Mouse (Mus musculus) ES-E14 (cell line): ENCODE data around the gene Wdr54. TPM values are rescaled to one million over a fixed set of nuclear protein-coding genes. Genes with fewer than 3 reads are reported as not detected.

Source experiments
- DNase-seq: peaks from one replicate; pipeline ENCODE4 v3.0.0-alpha.2; 2013; ENCODE audit warnings: low read depth, low spot score
- H3K27ac ChIP-seq: 2 replicates; pipeline ENCODE4 v1.5.1; 2012; ENCODE audit warnings: low read depth, mild to moderate bottlenecking, low read length, moderate library complexity, mixed read lengths; ENCODE audit not compliant: poor library complexity, insufficient read depth, severe bottlenecking
- H3K36me3 ChIP-seq: 2 replicates; pipeline ENCODE4 v1.6.1; 2012; ENCODE audit warnings: mild to moderate bottlenecking, low read length, moderate library complexity, mixed read lengths; ENCODE audit not compliant: control insufficient read depth, poor library complexity, insufficient read depth, severe bottlenecking
- H3K4me1 ChIP-seq, 2 experiments: fragments of 150-350 bp in 1 of 2; sonication (generic) in 1 of 2; 2 replicates each; pipeline ENCODE4 v1.6.1; 2012; ENCODE audit warnings: low read length in 2 of 2, mild to moderate bottlenecking in 1 of 2, mixed read lengths in 1 of 2; ENCODE audit not compliant: control insufficient read depth in 2 of 2, insufficient read depth in 2 of 2, poor library complexity in 1 of 2
- H3K4me3 ChIP-seq, 2 experiments: fragments of 150-350 bp in 1 of 2; sonication (generic) in 1 of 2; 2 replicates each; pipeline ENCODE4 v1.5.1; 2012; ENCODE audit warnings: low read length in 2 of 2, low read depth in 1 of 2, mild to moderate bottlenecking in 1 of 2, mixed read lengths in 1 of 2; ENCODE audit not compliant: insufficient read depth in 1 of 2, poor library complexity in 1 of 2, severe bottlenecking in 1 of 2
- H3K9ac ChIP-seq: 2 replicates; pipeline ENCODE4 v1.6.1; 2012; ENCODE audit warnings: low read depth, mild to moderate bottlenecking, low read length, mixed read lengths; ENCODE audit not compliant: poor library complexity, insufficient read depth, severe bottlenecking
- H3K9me3 ChIP-seq: fragments of 150-350 bp; sonication (generic); 2 replicates; pipeline ENCODE4 v1.6.1; 2012; ENCODE audit warnings: low read depth, mild to moderate bottlenecking, low read length; ENCODE audit not compliant: control insufficient read depth, insufficient read depth
- CHD2 ChIP-seq: IDR thresholded peaks from 2 replicates; pipeline ENCODE4 v1.6.1; 2014; ENCODE audit warnings: mild to moderate bottlenecking, low read depth, low read length, inconsistent platforms
- HCFC1 ChIP-seq: IDR thresholded peaks from 2 replicates; pipeline ENCODE4 v1.6.1; 2012; ENCODE audit warnings: low read length, inconsistent platforms, borderline replicate concordance; ENCODE audit not compliant: insufficient read depth
- MAFK ChIP-seq: IDR thresholded peaks from 2 replicates; pipeline ENCODE4 v1.6.1; 2014; ENCODE audit warnings: mild to moderate bottlenecking, low read depth, low read length, inconsistent platforms; ENCODE audit not compliant: insufficient read depth
- ZC3H11A ChIP-seq: IDR thresholded peaks from 2 replicates; pipeline ENCODE4 v1.6.1; 2012; ENCODE audit warnings: low read depth, mild to moderate bottlenecking, inconsistent platforms, low read length, borderline replicate concordance
- ZNF384 ChIP-seq: IDR thresholded peaks from 2 replicates; pipeline ENCODE4 v1.6.1; 2012; ENCODE audit warnings: low read depth, low read length, inconsistent platforms
- in situ Hi-C, 2 experiments: fragments of 600-800 bp; cut with MboI; formaldehyde crosslinking; loops; one replicate each; pipeline ENCODE4 v1.15.1; 2025; ENCODE audit warnings: low sequenced_read_pairs in 2 of 2, inconsistent platforms in 1 of 2; ENCODE audit not compliant: unreplicated experiment in 2 of 2
- total RNA-seq: library from RNA; depleted of rRNA; stranded (reverse); fragments of 300-350 nt; gene quantifications from 2 replicates; pipeline ENCODE4 v1.2.3, GENCODE M21; 2012; rRNA removed

Gene Wdr54
- total RNA-seq, 1 experiment, result 3.7 TPM

DNA sequence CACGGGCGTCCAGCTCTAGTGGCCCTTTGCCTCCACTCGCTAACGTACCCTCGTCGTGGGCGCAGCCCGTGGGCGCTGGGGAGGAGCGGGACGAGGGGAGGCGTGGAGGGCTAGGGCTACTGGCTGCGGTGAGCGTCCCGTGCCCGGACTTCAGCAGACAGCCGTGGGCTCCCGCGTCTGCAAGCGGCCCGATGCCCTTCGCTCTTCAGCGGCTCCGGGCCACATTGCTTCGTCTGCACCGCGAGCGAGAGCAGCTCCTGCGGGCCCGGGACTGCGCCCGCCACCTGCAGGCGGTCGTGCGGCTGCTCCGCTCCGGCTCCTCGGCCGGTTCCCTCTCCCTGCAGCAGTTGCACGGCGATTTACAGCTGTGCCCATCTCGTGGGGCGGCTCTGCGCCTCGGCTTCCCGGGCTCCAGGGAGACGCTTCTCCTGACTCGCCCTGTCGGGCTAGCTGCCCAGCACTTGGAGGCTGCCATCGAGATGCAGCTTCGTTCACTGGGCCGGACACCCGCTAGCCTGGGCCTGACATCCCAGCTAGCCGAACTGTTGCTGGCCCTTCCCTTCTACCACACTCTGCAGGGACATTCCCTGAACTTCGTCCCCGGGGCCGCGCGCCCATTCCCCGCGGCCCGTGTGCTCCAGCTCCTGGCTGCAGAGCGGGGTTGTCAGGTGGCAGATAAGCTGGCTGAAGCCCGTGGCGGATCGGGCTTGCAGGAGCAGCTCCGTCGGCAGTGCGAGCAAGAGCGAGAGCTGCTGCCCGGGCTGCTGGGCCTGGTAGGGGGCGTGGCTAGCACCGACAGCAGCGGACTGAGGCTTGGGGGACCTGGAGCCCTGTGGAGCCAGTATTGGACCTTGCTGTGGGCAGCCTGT, 54.3 kb downstream of the Wdr54 start:
- H3K9ac ChIP-seq, result peak overlapping the region; percentile 76
- in situ Hi-C loops, result no loop called here
- H3K36me3 ChIP-seq, result no peaks in the 10 kb centered on the region
- no peaks in the 10 kb centered on the region for H3K9me3 ChIP-seq
- H3K4me1 ChIP-seq, result no peaks in the 10 kb centered on the region
- H3K27ac ChIP-seq, result no peak overlapping the region
- TF ChIP-seq MAFK, result no peak
- TF ChIP-seq ZNF384, result no peak
- TF ChIP-seq CHD2, result no peak
- no peak for TF ChIP-seq ZC3H11A
- no peak for TF ChIP-seq HCFC1
- no peak for DNase-seq
- H3K4me3 ChIP-seq, result peak overlapping the region; percentile 79 to 83

DNA sequence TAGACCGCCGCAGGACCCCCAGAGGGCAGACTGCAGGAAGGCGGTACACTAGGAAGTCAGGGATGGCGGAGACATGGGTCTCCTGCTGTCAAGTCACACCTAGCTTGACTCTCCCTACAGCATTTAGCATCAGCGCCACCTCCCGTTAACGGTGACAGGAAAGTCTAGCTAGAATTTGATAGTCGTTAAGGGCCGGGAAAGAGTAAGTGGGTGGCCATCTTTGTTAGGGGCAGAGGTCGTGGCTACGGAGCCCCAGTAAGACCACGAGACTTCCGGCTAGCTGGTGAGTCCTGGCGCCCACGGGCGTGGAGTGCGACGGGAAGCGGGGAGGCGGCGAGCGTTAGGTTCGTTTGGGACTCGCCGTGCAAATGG, 54.9 kb downstream of the Wdr54 start, which contains the start of the genes Ccdc142 and Gm42688:
Gene Ccdc142 (plus strand): TSS at position 286 of the 372 bp plus-strand sequence.
Gene Gm42688 (plus strand): TSS at position 302 of the 372 bp plus-strand sequence.
- no peak within 1 kb of the TSS for H3K27ac ChIP-seq
- no peaks in the 10 kb centered on the region for H3K4me1 ChIP-seq
- H3K36me3 ChIP-seq, result no peaks in the 10 kb centered on the region
- no peak for TF ChIP-seq ZNF384
- 0 out of 2 replicates have a peak, but pooled peaks have one; percentile 47 for TF ChIP-seq CHD2
- TF ChIP-seq MAFK, result no peak
- peak; percentile 87 for TF ChIP-seq HCFC1
- no peak for TF ChIP-seq ZC3H11A
- peak within 1 kb of the TSS; percentile 79 to 83 for H3K4me3 ChIP-seq
- DNase-seq, result peak; percentile 80
- in situ Hi-C loops, result no loop called here
- peak within 1 kb of the TSS; percentile 76 for H3K9ac ChIP-seq
- H3K9me3 ChIP-seq, result no peaks in the 10 kb centered on the region

Other genes with a start within 250 kb of the Wdr54 start
- gene Sema4f, start 216.6 kb downstream of the Wdr54 start, total RNA-seq, result 2.3 and 3.5 TPM in 2 replicates
- 5.7 and 6.8 TPM in 2 replicates for gene M1ap, start 209.5 kb downstream of the Wdr54 start, total RNA-seq
- gene Dok1, start 122.9 kb downstream of the Wdr54 start, total RNA-seq, result 8.5 and 14.9 TPM in 2 replicates
- 2.3 and 3.4 TPM in 2 replicates for gene Loxl3, start 122.2 kb downstream of the Wdr54 start, total RNA-seq
- gene Aup1, start 101.9 kb downstream of the Wdr54 start, total RNA-seq, result 152 and 242 TPM in 2 replicates
- gene Htra2, start 101.1 kb downstream of the Wdr54 start, total RNA-seq, result 66.8 and 80.3 TPM in 2 replicates
- 3.7 and 5.6 TPM in 2 replicates for gene Dqx1, start 98.6 kb downstream of the Wdr54 start, total RNA-seq
- 0.58 TPM in 1 of 2 replicates, not detected in the other for gene Tlx2, start 86.1 kb downstream of the Wdr54 start, total RNA-seq
- gene Pcgf1, start 78.5 kb downstream of the Wdr54 start, total RNA-seq, result 12.7 and 14.7 TPM in 2 replicates
- gene Lbx2, start 70.0 kb downstream of the Wdr54 start, total RNA-seq, result 0.42 and 0.62 TPM in 2 replicates
- gene Ccdc142, start 54.8 kb downstream of the Wdr54 start, total RNA-seq, result 4.6 and 4.7 TPM in 2 replicates
- gene Gm42688, start 54.8 kb downstream of the Wdr54 start, total RNA-seq, result 1.3 and 1.8 TPM in 2 replicates
- 50.5 and 53.9 TPM in 2 replicates for gene Mrpl53, start 47.4 kb downstream of the Wdr54 start, total RNA-seq
- 42.3 and 92.6 TPM in 2 replicates for gene Mogs, start 40.9 kb downstream of the Wdr54 start, total RNA-seq
- gene Wbp1, start 34.8 kb downstream of the Wdr54 start, total RNA-seq, result 47.5 and 63.8 TPM in 2 replicates
- gene Ino80b, start 31.0 kb downstream of the Wdr54 start, total RNA-seq, result 19.2 and 21.2 TPM in 2 replicates
- 20.0 and 32.4 TPM in 2 replicates for gene Rtkn, start 20.9 kb downstream of the Wdr54 start, total RNA-seq
- 0.31 and 0.53 TPM in 2 replicates for gene 1700003E16Rik, start within 50 bp of the Wdr54 start, total RNA-seq
- gene Dctn1, start 9.5 kb upstream of the Wdr54 start, total RNA-seq, result 40.6 and 41.7 TPM in 2 replicates
- 100 and 104 TPM in 2 replicates for gene Slc4a5, start 63.4 kb upstream of the Wdr54 start, total RNA-seq
- gene Mthfd2, start 169.5 kb upstream of the Wdr54 start, total RNA-seq, result 73.0 and 80.4 TPM in 2 replicates
- gene Mob1a, start 169.6 kb upstream of the Wdr54 start, total RNA-seq, result 32.9 and 53.4 TPM in 2 replicates
- 13.1 and 24.5 TPM in 2 replicates for gene Bola3, start 192.8 kb upstream of the Wdr54 start, total RNA-seq